Mouse (Mus musculus): Measurements from ENCODE around the gene Taf4.

DNA sequence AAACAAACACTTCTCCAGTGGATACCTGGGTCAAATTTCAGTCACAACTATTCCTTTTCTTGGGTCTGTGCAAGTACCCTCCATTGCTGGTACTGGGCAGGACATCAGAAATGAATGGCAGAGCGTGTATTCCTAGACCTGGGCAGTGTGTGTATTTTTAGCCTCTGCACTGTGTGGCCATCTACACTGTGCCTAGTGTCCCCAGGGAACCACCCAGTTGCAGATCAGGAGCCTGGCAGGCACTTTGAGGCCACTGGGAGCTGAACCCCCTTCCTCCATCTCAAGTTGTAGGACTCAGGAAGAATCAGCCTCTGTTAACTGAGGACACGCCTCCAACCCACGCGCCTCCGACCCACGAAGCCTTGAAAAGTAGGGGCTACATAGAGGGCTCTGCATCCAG lies 46.3 kb upstream of the Taf4 start:
- TF ChIP-seq CTCF (IDR thresholded peaks at IDR 0.05; ENCODE audit: control insufficient read depth, insufficient read depth, low read length) (no peak), POLR2A (IDR thresholded peaks at IDR 0.05; ENCODE audit: borderline replicate concordance, control insufficient read depth, low read depth, low read length) (no peak)

Data from bone marrow, adult 2 months (tissue).